Mouse (Mus musculus): Measurements from ENCODE around the gene Tcp11l2. TPM values are rescaled to one million over a fixed set of nuclear protein-coding genes. Genes with fewer than 3 reads are reported as not detected.

Gene Tcp11l2
- polyA plus RNA-seq, 1 experiment from 2014 or later, result 23.2 TPM

- no peaks in the 10 kb centered on the region for H3K4me1 ChIP-seq
- no peak overlapping the region for H3K4me2 ChIP-seq (replicated peaks)
- 91% methylated on average over 5 of the region's 5 CpGs for WGBS
- no peak overlapping the region for H3K9ac ChIP-seq
- no peak for ATAC-seq (ENCODE audit: low FRiP score, low read depth)
- no peaks in the 10 kb centered on the region for H3K27me3 ChIP-seq (replicated peaks)
- peaks cover 13% of the 10 kb centered on the region; the same call in 1 of the 2 replicates for H3K36me3 ChIP-seq
- no peaks in the 10 kb centered on the region for H3K9me3 ChIP-seq
- no peak overlapping the region for H3K4me3 ChIP-seq
- H3K27ac ChIP-seq, result no peak overlapping the region
These were observed 70.8 kb downstream of the Tcp11l2 start for GRCm38 (mm10) chr10:84647264-84647663.

DNA sequence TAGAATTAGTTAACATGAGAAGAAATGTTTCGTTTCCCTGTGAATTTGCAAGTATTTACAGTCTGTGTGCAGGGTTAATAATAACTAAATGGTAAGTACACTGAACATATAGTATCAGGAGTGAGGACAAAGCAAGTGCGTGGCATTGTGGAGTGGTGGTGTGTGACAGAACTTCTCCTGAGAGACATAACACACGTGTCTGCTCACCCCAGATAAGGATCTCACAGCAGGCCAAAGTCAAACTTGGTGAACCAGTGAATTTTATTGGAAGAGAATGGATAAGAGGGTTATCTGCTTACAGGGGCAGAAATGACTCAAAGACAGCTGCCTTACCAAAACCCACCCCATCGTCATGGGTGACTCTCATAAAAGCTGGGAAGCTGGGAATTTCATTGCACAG is 72.5 kb downstream of the Tcp11l2 start:
- H3K9me3 ChIP-seq, result no peaks in the 10 kb centered on the region
- peaks cover 20% of the 10 kb centered on the region for H3K36me3 ChIP-seq
- H3K4me2 ChIP-seq (replicated peaks), result no peak overlapping the region
- no peaks in the 10 kb centered on the region for H3K27me3 ChIP-seq (replicated peaks)
- no peak for ATAC-seq (ENCODE audit: low FRiP score, low read depth)
- no peak overlapping the region for H3K4me3 ChIP-seq
- H3K9ac ChIP-seq, result no peak overlapping the region
- H3K4me1 ChIP-seq, result no peaks in the 10 kb centered on the region
- H3K27ac ChIP-seq, result no peak overlapping the region
- 88% methylated on average over 4 of the region's 4 CpGs for WGBS

DNA sequence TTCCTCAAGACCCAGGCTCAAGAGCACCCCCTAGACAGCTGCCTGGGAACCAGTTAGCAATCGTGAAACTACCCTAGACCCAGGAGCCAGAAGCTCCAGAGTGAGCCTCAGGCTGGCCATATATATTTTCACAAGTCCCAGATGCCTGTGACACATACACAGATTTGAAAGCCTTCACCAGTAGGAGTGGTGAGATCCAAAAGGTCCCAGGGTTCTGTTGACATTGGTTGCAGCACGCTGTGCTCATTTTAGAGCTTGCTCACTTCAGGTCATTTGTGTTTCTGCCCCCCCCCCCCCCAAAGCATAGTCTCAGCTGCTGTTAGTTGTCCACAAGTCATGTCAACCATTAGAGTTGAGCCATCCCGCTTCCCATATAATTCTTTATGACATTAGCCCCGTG is 77.6 kb downstream of the Tcp11l2 start:
- peaks cover 11% of the 10 kb centered on the region for H3K4me1 ChIP-seq
- no peaks in the 10 kb centered on the region for H3K27me3 ChIP-seq (replicated peaks)
- no peak overlapping the region for H3K9ac ChIP-seq
- H3K27ac ChIP-seq, result no peak overlapping the region
- peaks cover 7% of the 10 kb centered on the region for H3K36me3 ChIP-seq
- WGBS, result 76% methylated on average over 4 of the region's 4 CpGs
- no peak for ATAC-seq (ENCODE audit: low FRiP score, low read depth)
- H3K4me2 ChIP-seq (replicated peaks), result no peak overlapping the region
- H3K4me3 ChIP-seq, result no peak overlapping the region
- H3K9me3 ChIP-seq, result no peaks in the 10 kb centered on the region

- H3K36me3 ChIP-seq, result peaks cover 7% of the 10 kb centered on the region
- H3K27me3 ChIP-seq (replicated peaks), result no peaks in the 10 kb centered on the region
- H3K4me1 ChIP-seq, result peaks cover 11% of the 10 kb centered on the region
- H3K27ac ChIP-seq, result no peak overlapping the region
- no peaks in the 10 kb centered on the region for H3K9me3 ChIP-seq
- H3K9ac ChIP-seq, result no peak overlapping the region
- WGBS, result 92% methylated on average over 4 of the region's 4 CpGs
- no peak overlapping the region for H3K4me3 ChIP-seq
- no peak overlapping the region for H3K4me2 ChIP-seq (replicated peaks)
- ATAC-seq (ENCODE audit: low FRiP score, low read depth), result no peak
These were observed 78.3 kb downstream of the Tcp11l2 start for GRCm38 (mm10) chr10:84654731-84655130.

- Histone ChIP-seq H3K9ac (0 out of 2 replicates have a peak overlapping the region, but pooled peaks have one; percentile 21), H3K4me2 (replicated peaks) (no peak overlapping the region), H3K36me3 (peaks cover 11% of the 10 kb centered on the region), H3K4me1 (peaks cover 11% of the 10 kb centered on the region), H3K27me3 (replicated peaks) (no peaks in the 10 kb centered on the region), H3K9me3 (no peaks in the 10 kb centered on the region), H3K27ac (no peak overlapping the region), H3K4me3 (no peak overlapping the region)
- no peak for ATAC-seq (ENCODE audit: low FRiP score, low read depth)
- 86% methylated on average over 4 of the region's 4 CpGs for WGBS
These were observed 80.2 kb downstream of the Tcp11l2 start for GRCm38 (mm10) chr10:84656618-84657017.

DNA sequence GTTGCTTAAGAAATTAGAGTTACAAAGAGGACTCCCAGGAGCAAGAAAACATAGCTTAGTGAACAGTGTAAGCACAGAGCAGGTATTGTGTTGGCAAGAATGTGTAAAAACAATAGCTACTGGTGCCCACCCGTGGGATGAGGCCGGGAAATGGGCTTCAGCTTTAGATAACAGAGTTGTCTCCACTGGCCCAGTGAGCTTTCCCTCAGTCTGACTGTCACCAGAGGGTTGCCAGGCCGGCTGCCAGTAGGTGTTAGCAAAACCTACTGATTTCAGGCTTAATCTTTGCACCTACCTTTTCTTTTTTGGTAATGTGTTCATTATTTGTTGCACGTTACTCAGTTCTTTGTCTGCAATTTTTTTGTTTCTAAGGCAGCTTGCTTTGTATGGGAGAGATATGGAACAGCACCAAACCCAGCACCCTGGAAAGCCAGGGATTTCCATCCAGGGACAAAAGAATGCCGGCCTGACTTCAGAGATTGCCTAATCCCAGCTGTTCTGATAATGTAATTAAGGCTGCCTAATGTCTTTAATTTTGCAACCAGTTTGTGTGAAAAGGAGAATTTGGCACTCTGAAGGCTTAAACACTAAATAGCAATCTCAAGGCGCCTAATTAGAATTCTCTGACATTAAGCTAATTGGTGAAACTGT is 81.1 kb downstream of the Tcp11l2 start:
- Histone ChIP-seq H3K27me3 (replicated peaks) (no peaks in the 10 kb centered on the region), H3K9me3 (no peaks in the 10 kb centered on the region), H3K4me2 (replicated peaks) (no peak overlapping the region), H3K4me3 (no peak overlapping the region), H3K27ac (no peak overlapping the region), H3K36me3 (peaks cover 17% of the 10 kb centered on the region), H3K9ac (no peak overlapping the region), H3K4me1 (peaks cover 11% of the 10 kb centered on the region)
- WGBS, result 69% methylated on average over 6 of the region's 6 CpGs
- no peak for ATAC-seq (ENCODE audit: low FRiP score, low read depth)

DNA sequence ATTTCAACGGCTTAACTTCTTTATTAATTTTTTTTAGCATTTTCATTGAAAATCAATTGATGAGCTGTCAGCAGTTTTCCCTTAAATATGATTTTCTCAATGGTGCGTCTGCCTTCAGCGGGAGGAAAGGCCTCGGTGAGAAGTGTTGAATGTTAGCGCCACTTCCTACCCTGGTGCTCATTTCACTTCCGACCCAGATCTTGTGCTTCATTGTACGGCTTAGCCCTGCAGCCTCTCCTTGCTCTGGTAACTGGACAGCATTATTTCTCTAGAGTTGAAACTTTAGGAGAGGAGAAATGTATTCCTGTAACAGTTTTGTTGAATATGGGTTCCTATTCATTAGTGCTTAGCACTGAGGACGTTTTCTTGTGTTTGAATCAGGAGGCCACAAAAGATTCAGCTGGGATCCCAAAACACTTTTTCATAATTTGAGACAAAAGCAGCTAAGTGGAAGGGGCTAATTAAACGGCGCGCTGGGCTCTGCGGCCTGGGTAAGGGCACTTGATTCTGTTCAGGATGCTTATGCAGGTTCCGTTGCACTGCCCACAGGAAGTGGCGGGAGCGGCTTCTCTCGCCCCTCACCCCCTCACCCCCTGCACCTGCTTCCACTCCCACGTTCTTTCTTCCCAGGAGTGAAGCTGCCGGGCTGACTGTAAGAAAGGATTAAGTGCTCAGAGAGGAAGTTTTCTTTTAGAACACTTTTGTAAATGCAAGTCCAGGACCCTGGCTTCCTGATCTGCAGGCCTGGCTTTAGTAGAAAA is 81.8 kb downstream of the Tcp11l2 start:
- H3K27ac ChIP-seq, result no peak overlapping the region
- no peak for ATAC-seq (ENCODE audit: low FRiP score, low read depth)

DNA sequence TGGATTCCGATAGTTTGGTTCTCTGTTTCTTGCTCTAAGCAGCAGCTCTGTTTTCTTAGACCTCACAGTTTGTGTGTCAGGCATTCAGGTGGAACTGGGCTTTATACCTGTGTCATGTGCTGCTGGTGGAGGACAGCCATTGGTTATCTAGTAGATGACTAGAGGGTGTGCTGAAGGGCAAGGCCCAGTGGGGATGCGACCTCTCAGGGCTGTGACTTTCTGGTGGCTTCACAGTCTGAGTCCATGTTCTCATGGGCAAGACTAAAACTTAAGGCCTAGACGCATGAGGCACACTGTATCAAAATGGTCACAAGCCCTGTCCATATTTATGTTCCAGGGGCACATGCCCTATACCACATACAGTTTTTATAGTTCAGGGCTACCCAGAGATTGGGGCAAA is 82.9 kb downstream of the Tcp11l2 start:
- no peak for ATAC-seq (ENCODE audit: low FRiP score, low read depth)
- no peak overlapping the region for H3K27ac ChIP-seq
- no peak overlapping the region for H3K9ac ChIP-seq
- no peaks in the 10 kb centered on the region for H3K9me3 ChIP-seq
- no peak overlapping the region for H3K4me2 ChIP-seq (replicated peaks)
- 91% methylated on average over 3 of the region's 3 CpGs for WGBS
- H3K36me3 ChIP-seq, result peaks cover 10% of the 10 kb centered on the region; the same call in 1 of the 2 replicates
- H3K27me3 ChIP-seq (replicated peaks), result no peaks in the 10 kb centered on the region
- peaks cover 11% of the 10 kb centered on the region for H3K4me1 ChIP-seq
- H3K4me3 ChIP-seq, result no peak overlapping the region

More for the DNA sequence above, 81.8 kb downstream of the Tcp11l2 start:
- peaks cover 11% of the 10 kb centered on the region for H3K4me1 ChIP-seq
- H3K9ac ChIP-seq, result no peak overlapping the region
- peaks cover 10% of the 10 kb centered on the region; the same call in 1 of the 2 replicates for H3K36me3 ChIP-seq
- H3K27me3 ChIP-seq (replicated peaks), result no peaks in the 10 kb centered on the region
- WGBS, result 66% methylated on average over 18 of the region's 18 CpGs
- H3K4me2 ChIP-seq (replicated peaks), result no peak overlapping the region
- no peaks in the 10 kb centered on the region for H3K9me3 ChIP-seq
- no peak overlapping the region for H3K4me3 ChIP-seq

DNA sequence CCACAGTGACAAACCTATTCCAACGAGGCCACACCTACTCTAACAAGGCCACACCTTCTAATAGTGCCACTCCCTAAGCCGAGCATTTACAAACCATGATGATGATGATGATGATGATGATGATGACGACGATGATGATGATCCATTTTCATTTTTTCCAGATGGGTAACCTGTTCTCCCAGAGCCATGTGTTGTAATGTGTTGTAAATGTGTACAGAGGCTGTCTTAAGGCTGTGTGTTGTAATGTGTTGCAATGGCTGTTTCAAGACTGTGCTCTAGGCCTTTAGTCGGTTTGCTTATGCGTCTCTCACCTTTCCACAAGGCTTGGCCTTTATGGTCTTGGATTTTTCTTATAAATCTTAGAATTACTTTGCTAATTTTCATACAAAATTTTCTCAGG is 85.7 kb downstream of the Tcp11l2 start:
- Histone ChIP-seq H3K4me3 (no peak overlapping the region), H3K9ac (no peak overlapping the region), H3K4me2 (replicated peaks) (no peak overlapping the region), H3K4me1 (peaks cover 11% of the 10 kb centered on the region), H3K9me3 (no peaks in the 10 kb centered on the region), H3K27ac (no peak overlapping the region), H3K36me3 (peaks cover 10% of the 10 kb centered on the region; the same call in 1 of the 2 replicates), H3K27me3 (replicated peaks) (no peaks in the 10 kb centered on the region)
- no peak for ATAC-seq (ENCODE audit: low FRiP score, low read depth)
- 93% methylated on average over 6 of the region's 6 CpGs for WGBS

Other genes starting within 250 kb of the Tcp11l2 start
- gene Nuak1, start 136.0 kb upstream of the Tcp11l2 start, polyA plus RNA-seq (2016; fragmentation: Nextera tagmentation; extraction: Ambion mirVana), result 4.6 and 4.8 TPM in 2 replicates
- 99.1 and 101 TPM in 2 replicates for gene Ckap4, start 42.6 kb upstream of the Tcp11l2 start, polyA plus RNA-seq (2016; fragmentation: Nextera tagmentation; extraction: Ambion mirVana)
- gene Polr3b, start 45.7 kb downstream of the Tcp11l2 start, polyA plus RNA-seq (2016; fragmentation: Nextera tagmentation; extraction: Ambion mirVana), result 19.4 and 19.8 TPM in 2 replicates
- gene Rfx4, start 179.4 kb downstream of the Tcp11l2 start, polyA plus RNA-seq (2016; fragmentation: Nextera tagmentation; extraction: Ambion mirVana), result 40.6 and 46.0 TPM in 2 replicates